Mouse (Mus musculus): ENCODE measurements around the gene Gpr173.

Gene Gpr173

DNA sequence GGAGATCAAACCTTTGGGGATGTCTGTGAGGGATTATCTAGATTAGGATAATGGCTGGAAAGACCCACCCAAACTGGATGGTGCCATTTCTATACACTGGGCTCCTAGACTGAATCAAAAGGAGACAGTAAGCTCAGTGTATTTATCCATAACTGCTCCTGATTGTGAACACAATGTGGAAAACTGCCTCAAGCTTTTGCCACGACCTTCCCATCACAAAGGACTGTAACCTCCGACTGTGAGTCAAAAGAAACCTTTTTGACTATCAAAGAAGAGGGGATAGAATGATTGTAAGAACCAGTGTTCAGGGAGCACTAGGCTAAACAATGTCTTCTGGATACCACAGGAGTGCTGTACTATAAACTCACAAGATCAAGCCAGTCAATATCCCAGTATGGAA is 62.3 kb downstream of the Gpr173 start:
- DNase-seq (ENCODE audit: low spot score), result no peak
